Comparison of ENCODE assay signal across 25 mouse cellular contexts in the genomic region with DNA sequence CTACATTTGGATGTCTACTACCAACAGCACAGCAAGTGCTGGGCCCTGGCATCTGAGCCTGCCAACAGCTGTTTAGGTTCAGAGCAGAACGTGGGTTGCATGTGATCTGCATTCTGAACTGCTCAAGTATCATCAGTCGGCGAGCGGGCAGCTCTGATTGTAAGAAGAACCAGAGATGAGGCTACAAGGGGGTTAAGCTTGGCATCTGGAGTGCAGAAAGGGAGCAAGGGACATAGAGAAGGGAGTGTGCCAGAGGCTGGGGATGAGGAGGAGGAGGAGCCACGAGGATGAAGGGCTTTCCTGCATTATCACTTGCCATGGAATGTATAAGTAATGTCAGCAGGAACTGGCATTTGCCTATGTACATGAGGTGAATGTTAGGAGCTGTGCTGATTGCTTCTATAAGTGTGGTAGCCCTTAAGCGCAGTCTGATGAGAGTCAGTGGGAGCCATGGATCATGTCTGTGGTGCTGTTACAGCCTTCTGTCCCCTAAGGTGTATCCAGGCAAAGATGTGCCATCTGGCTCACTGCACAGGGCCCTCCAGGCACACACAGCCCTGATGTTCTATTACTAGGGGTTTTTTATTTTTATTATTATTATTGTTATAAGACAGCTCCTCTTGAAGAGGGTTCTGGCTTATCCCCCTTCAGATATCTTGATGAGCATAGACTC.
DNase-seq lines count a peak whose midpoint lies in the region; ATAC-seq and TF ChIP-seq lines count a peak whose summit lies in the region.
"Had no signal": no experiment of that assay in that cellular context is flagged by ENCODE, and none has a peak within 500 bp of the region (broad histone marks: within the 10 kb centered on the region; RNA-seq: fewer than 3 reads in every experiment).

No protein-coding gene starts in this region.

- peak in 1 of 2 experiments; percentile 34 for DNase-seq in cerebellum, adult 2 months
- no peak for DNase-seq in cerebellum, postnatal 4 days (ENCODE audit: low spot score in 2 of 2)
- DNase-seq in hindbrain, embryonic 14.5 days (ENCODE audit: low spot score), result no peak
- DNase-seq in hindbrain, embryonic 10.5 days (ENCODE audit: low spot score), result no peak
- DNase-seq in neural tube, embryonic 10.5 days (ENCODE audit: extremely low spot score, low spot score), result no peak
- no peak for DNase-seq in right cerebral cortex, postnatal 36 days (ENCODE audit: low spot score in 2 of 2)
- DNase-seq: adrenal gland, adult 8-10 months; gastrocnemius, postnatal 14 days; heart, adult 2 months; heart, postnatal 10 days; kidney, adult 9 months; kidney, postnatal 10 days; layer of hippocampus, adult 9-11 months; liver, postnatal 0 days; lung, postnatal 36 days; thymus, postnatal 4 days had no signal

- no peak for TF ChIP-seq POLR2A in cerebellum, adult 2 months (IDR thresholded peaks at IDR 0.05; ENCODE audit: borderline replicate concordance, insufficient read depth, low read length)

- no peak overlapping the region for H3K4me2 ChIP-seq in hindbrain, embryonic 14.5 days (replicated peaks)
- H3K4me2 ChIP-seq in neural tube, embryonic 13.5 days, result no peak overlapping the region
- H3K4me2 ChIP-seq: embryonic facial prominence, embryonic 12.5 days; heart, embryonic 13.5 days; limb, embryonic 13.5 days; liver, embryonic 12.5 days; midbrain, embryonic 11.5 days had no signal

- H3K4me3 ChIP-seq in cerebellum, adult 2 months (replicated peaks; ENCODE audit: insufficient read depth, low read depth, low read length), result no peak overlapping the region
- H3K4me3 ChIP-seq in hindbrain, embryonic 14.5 days (replicated peaks; ENCODE audit: low read length), result no peak overlapping the region
- H3K4me3 ChIP-seq in hindbrain, embryonic 10.5 days, result no peak overlapping the region
- H3K4me3 ChIP-seq in neural tube, embryonic 13.5 days, result no peak overlapping the region
- H3K4me3 ChIP-seq: embryonic facial prominence, embryonic 12.5 days; heart, adult 2 months; heart, embryonic 13.5 days; limb, embryonic 13.5 days; liver, embryonic 12.5 days had no signal

- WGBS in cerebellum, adult 2 months, result 54% methylated on average over 6 of the region's 6 CpGs
- WGBS in hindbrain, embryonic 14.5 days, result 68% methylated on average over 6 of the region's 6 CpGs
- WGBS in hindbrain, embryonic 10.5 days, result 84% methylated on average over 6 of the region's 6 CpGs
- WGBS in neural tube, embryonic 13.5 days, result 79% methylated on average over 6 of the region's 6 CpGs

- peaks cover 34% of the 10 kb centered on the region for H3K4me1 ChIP-seq in cerebellum, adult 2 months (ENCODE audit: control insufficient read depth, insufficient read depth, low read length)
- H3K4me1 ChIP-seq in hindbrain, embryonic 14.5 days (replicated peaks; ENCODE audit: control insufficient read depth, insufficient read depth, low read length), result no peaks in the 10 kb centered on the region; the same call in none of the 2 replicates
- H3K4me1 ChIP-seq in hindbrain, embryonic 10.5 days (replicated peaks), result peaks cover 26% of the 10 kb centered on the region
- peaks cover 27% of the 10 kb centered on the region for H3K4me1 ChIP-seq in neural tube, embryonic 13.5 days (replicated peaks)
- H3K4me1 ChIP-seq: heart, embryonic 13.5 days; limb, embryonic 13.5 days; liver, embryonic 12.5 days had no signal

- no peak overlapping the region for H3K9ac ChIP-seq in hindbrain, embryonic 14.5 days
- no peak overlapping the region for H3K9ac ChIP-seq in neural tube, embryonic 13.5 days
- H3K9ac ChIP-seq: embryonic facial prominence, embryonic 12.5 days; heart, embryonic 13.5 days; limb, embryonic 13.5 days; liver, embryonic 12.5 days; liver, postnatal 0 days had no signal

- peak; percentile 38; the same call in 1 of the 2 replicates for ATAC-seq in hindbrain, embryonic 14.5 days (ENCODE audit: low FRiP score)
- ATAC-seq in neural tube, embryonic 13.5 days (ENCODE audit: low read depth), result 0 out of 2 replicates have a peak, but pooled peaks have one; percentile 40
- ATAC-seq: forebrain, embryonic 14.5 days; intestine, postnatal 0 days; liver, embryonic 12.5 days; liver, postnatal 0 days had no signal

- H3K36me3 ChIP-seq in hindbrain, embryonic 14.5 days (replicated peaks; ENCODE audit: control insufficient read depth, insufficient read depth), result no peaks in the 10 kb centered on the region
- no peaks in the 10 kb centered on the region for H3K36me3 ChIP-seq in hindbrain, embryonic 10.5 days
- no peaks in the 10 kb centered on the region for H3K36me3 ChIP-seq in neural tube, embryonic 13.5 days
- H3K36me3 ChIP-seq: embryonic facial prominence, embryonic 12.5 days; G1E; heart, embryonic 13.5 days; limb, embryonic 13.5 days; liver, embryonic 12.5 days had no signal

- H3K27me3 ChIP-seq in cerebellum, adult 2 months (ENCODE audit: control insufficient read depth, insufficient read depth, low read length), result no peaks in the 10 kb centered on the region
- H3K27me3 ChIP-seq in hindbrain, embryonic 14.5 days (ENCODE audit: control insufficient read depth, insufficient read depth, low read length), result no peaks in the 10 kb centered on the region
- H3K27me3 ChIP-seq in hindbrain, embryonic 10.5 days (ENCODE audit: insufficient read depth, poor library complexity, severe bottlenecking), result peaks cover 14% of the 10 kb centered on the region; the same call in 1 of the 2 replicates
- no peaks in the 10 kb centered on the region for H3K27me3 ChIP-seq in neural tube, embryonic 13.5 days
- H3K27me3 ChIP-seq: embryonic facial prominence, embryonic 12.5 days; heart, embryonic 13.5 days; limb, embryonic 13.5 days; liver, embryonic 12.5 days had no signal

- H3K9me3 ChIP-seq in hindbrain, embryonic 14.5 days (ENCODE audit: control insufficient read depth, low read length), result no peaks in the 10 kb centered on the region
- H3K9me3 ChIP-seq in hindbrain, embryonic 10.5 days, result no peaks in the 10 kb centered on the region
- no peaks in the 10 kb centered on the region for H3K9me3 ChIP-seq in neural tube, embryonic 13.5 days
- H3K9me3 ChIP-seq: embryonic facial prominence, embryonic 12.5 days; G1E; heart, embryonic 13.5 days; limb, embryonic 13.5 days; liver, embryonic 12.5 days had no signal

- no peak for TF ChIP-seq CTCF in cerebellum, adult 2 months (IDR thresholded peaks at IDR 0.05; ENCODE audit: borderline replicate concordance, insufficient read depth, low read depth, low read length)

- H3K27ac ChIP-seq in cerebellum, adult 2 months (ENCODE audit: insufficient read depth, low read length), result peak overlapping the region; percentile 62
- H3K27ac ChIP-seq in hindbrain, embryonic 14.5 days, result peak overlapping the region; percentile 10; the same call in 1 of the 2 replicates
- no peak overlapping the region for H3K27ac ChIP-seq in hindbrain, embryonic 10.5 days
- H3K27ac ChIP-seq in neural tube, embryonic 13.5 days (replicated peaks), result no peak overlapping the region
- H3K27ac ChIP-seq: embryonic facial prominence, embryonic 12.5 days; heart, adult 2 months; heart, embryonic 13.5 days; limb, embryonic 13.5 days; liver, embryonic 12.5 days had no signal

Comparison
In these comparisons a context has a peak if more than half of its experiments do, and no peak if none do; other contexts are left out.
1. H3K27ac ChIP-seq: peak in cerebellum, adult 2 months (single experiment) and hindbrain, embryonic 14.5 days (single experiment); none in hindbrain, embryonic 10.5 days (single experiment) and neural tube, embryonic 13.5 days (single experiment).